Mouse (Mus musculus) E14TG2a.4 (cell line): Measurements from ENCODE around the gene Zfp146.

Experiments used
- CTCF ChIP-seq: conservative IDR thresholded peaks from 2 replicates; pipeline ENCODE4 v1.5.1; 2014; ENCODE audit warnings: low read length
- NANOG ChIP-seq: IDR thresholded peaks from 2 replicates; pipeline ENCODE4 v1.6.1; 2014; ENCODE audit warnings: borderline replicate concordance, low read length, mixed read lengths
- POU5F1 ChIP-seq: IDR thresholded peaks from 2 replicates; pipeline ENCODE4 v1.6.1; 2014; ENCODE audit warnings: low read length, borderline replicate concordance

DNA sequence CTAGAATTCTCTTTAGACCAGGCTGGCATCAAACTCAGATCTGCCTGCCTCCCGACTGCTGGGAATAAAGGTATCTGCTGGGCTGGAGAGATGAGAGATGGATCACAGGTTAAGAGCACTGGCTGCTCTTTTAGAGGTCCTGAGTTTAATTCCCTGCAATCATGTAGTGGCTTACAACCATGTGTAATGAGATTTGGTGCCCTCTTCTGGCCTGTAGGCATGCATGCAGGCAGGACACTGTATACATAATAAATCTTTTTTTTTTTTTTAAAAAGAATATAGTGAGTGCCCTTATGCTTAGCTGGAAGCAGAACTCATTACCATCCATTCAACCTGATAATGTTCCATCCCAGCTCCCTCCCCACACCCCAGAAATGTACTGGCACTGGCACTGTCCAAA lies 15.5 kb downstream of the Zfp146 start:
- TF ChIP-seq CTCF (peak; percentile 66), POU5F1 (no peak), NANOG (no peak)
